8 mouse cellular contexts compared by ENCODE assay signal in genomic region chr5:139371631-139372401, GRCm38 (mm10). TPM values are rescaled to one million over a fixed set of nuclear protein-coding genes. Genes with fewer than 3 reads are reported as not detected.
DNase-seq lines count a peak whose midpoint lies in the region; ATAC-seq and TF ChIP-seq lines count a peak whose summit lies in the region.

No protein-coding gene starts in this region.

- H3K36me3 ChIP-seq in G1E (replicated peaks) = peaks cover 54% of the 10 kb centered on the region
- no peaks in the 10 kb centered on the region for H3K36me3 ChIP-seq in forebrain, embryonic 14.5 days (ENCODE audit: control insufficient read depth, insufficient read depth, low read length)
- H3K36me3 ChIP-seq in neural tube, embryonic 14.5 days (ENCODE audit: control insufficient read depth, insufficient read depth, low read length) = no peaks in the 10 kb centered on the region

- peak; percentile 69 for ATAC-seq in G1E (ENCODE audit: extremely low read depth, insufficient number of reproducible peaks, low FRiP score, poor library complexity, severe bottlenecking)
- peak; percentile 96 for ATAC-seq in forebrain, embryonic 14.5 days
- ATAC-seq in neural tube, embryonic 14.5 days (ENCODE audit: low read depth) = peak; percentile 95

- H3K4me1 ChIP-seq in G1E (ENCODE audit: insufficient read depth, low read depth, low read length) = peaks cover 96% of the 10 kb centered on the region
- H3K4me1 ChIP-seq in forebrain, embryonic 14.5 days (ENCODE audit: control insufficient read depth, insufficient read depth, low read length) = peaks cover 9% of the 10 kb centered on the region
- H3K4me1 ChIP-seq in neural tube, embryonic 14.5 days (ENCODE audit: control insufficient read depth, insufficient read depth, low read length) = peaks cover 13% of the 10 kb centered on the region

- H3K27ac ChIP-seq in forebrain, embryonic 14.5 days (ENCODE audit: low read depth, low read length) = peak overlapping the region; percentile 66
- H3K27ac ChIP-seq in neural tube, embryonic 14.5 days (ENCODE audit: low read depth, low read length) = peak overlapping the region; percentile 87

- intact Hi-C loops in heart, postnatal 14 days (cut with DNase I) = no loop called here

- peak overlapping the region; percentile 84 for H3K9ac ChIP-seq in forebrain, embryonic 14.5 days (ENCODE audit: low read length)
- peak overlapping the region; percentile 86 for H3K9ac ChIP-seq in neural tube, embryonic 14.5 days (replicated peaks; ENCODE audit: low read depth, low read length)

- H3K4me2 ChIP-seq in forebrain, embryonic 14.5 days (ENCODE audit: low read length) = peak overlapping the region; percentile 92
- peak overlapping the region; percentile 94 for H3K4me2 ChIP-seq in neural tube, embryonic 14.5 days (ENCODE audit: low read depth, low read length)

- H3K9me3 ChIP-seq in G1E (replicated peaks) = no peaks in the 10 kb centered on the region
- no peaks in the 10 kb centered on the region for H3K9me3 ChIP-seq in forebrain, embryonic 14.5 days (replicated peaks; ENCODE audit: control insufficient read depth, low read length)
- H3K9me3 ChIP-seq in neural tube, embryonic 14.5 days (ENCODE audit: control insufficient read depth, low read length) = no peaks in the 10 kb centered on the region

- no peaks in the 10 kb centered on the region for H3K27me3 ChIP-seq in G1E (ENCODE audit: insufficient read depth, low read length)
- no peaks in the 10 kb centered on the region for H3K27me3 ChIP-seq in forebrain, embryonic 14.5 days (replicated peaks; ENCODE audit: control insufficient read depth, insufficient read depth, low read length)
- H3K27me3 ChIP-seq in neural tube, embryonic 14.5 days (ENCODE audit: control insufficient read depth, insufficient read depth, low read length) = no peaks in the 10 kb centered on the region

- peak; percentile 91 for DNase-seq in G1E (ENCODE audit: low spot score)
- DNase-seq in cerebellum, adult 11 months = peak; percentile 83
- DNase-seq in forebrain, embryonic 14.5 days (ENCODE audit: low spot score) = peak; percentile 93
- peak; percentile 92 to 94 for DNase-seq in heart, postnatal 14 days
- DNase-seq in large intestine, adult 2 months (ENCODE audit: low read depth, low spot score) = peak; percentile 70
- DNase-seq in lung, adult 18-20 months = peak; percentile 93 to 96
- peak; percentile 97 for DNase-seq in testis, postnatal 10 days (ENCODE audit: low spot score)

- peak overlapping the region; percentile 86 for H3K4me3 ChIP-seq in G1E (ENCODE audit: low read depth, low read length)
- peak overlapping the region; percentile 51 for H3K4me3 ChIP-seq in forebrain, embryonic 14.5 days (ENCODE audit: low read depth, low read length)
- H3K4me3 ChIP-seq in neural tube, embryonic 14.5 days (ENCODE audit: low read depth, low read length) = peak overlapping the region; percentile 56

- 2% methylated on average over 39 of the region's 39 CpGs for WGBS in forebrain, embryonic 14.5 days
- under 1% methylated on average over 39 of the region's 39 CpGs for WGBS in large intestine, adult 2 months
- WGBS in neural tube, embryonic 14.5 days = 1% methylated on average over 37 of the region's 39 CpGs

- no peak for TF ChIP-seq CTCF in G1E (IDR thresholded peaks at IDR 0.05; ENCODE audit: low read depth, low read length)

RNA-seq across cellular contexts. Expression of gene Gpr146, which starts 5.7 kb away (rescaled TPM):
- total RNA-seq in G1E (2014; fragmentation: Nextera tagmentation) = 34.2 and 36.5 TPM in 2 replicates
- total RNA-seq in G1E (2017) = 26.8 and 27.4 TPM in 2 replicates
- 18.1 and 21.3 TPM in 2 replicates for polyA plus RNA-seq in G1E (2012)
- polyA plus RNA-seq in forebrain, embryonic 14.5 days (2014; fragmentation: Nextera tagmentation; extraction: Ambion mirVana) = 0.85 and 0.93 TPM in 2 replicates
- total RNA-seq in heart, postnatal 14 days (2021) = 10 to 100 TPM; 41.8 to 46.5 TPM
- 4.4 and 5.8 TPM in 2 replicates for polyA plus RNA-seq in large intestine, adult 2 months (2012; rRNA removed)
- polyA plus RNA-seq in neural tube, embryonic 14.5 days (2014; fragmentation: Nextera tagmentation; extraction: Ambion mirVana) = 1.8 and 2.2 TPM in 2 replicates

RNA-seq across cellular contexts. Expression of gene Cyp2w1, which starts 19.4 kb away (rescaled TPM):
- total RNA-seq in G1E (2014; fragmentation: Nextera tagmentation) (not detected in 2 replicates), G1E (2017) (not detected in 2 replicates)
- polyA plus RNA-seq in G1E (2012) = not detected in 2 replicates
- polyA plus RNA-seq in forebrain, embryonic 14.5 days (2014; fragmentation: Nextera tagmentation; extraction: Ambion mirVana) = not detected in 2 replicates
- total RNA-seq in heart, postnatal 14 days (2021) = not detected
- polyA plus RNA-seq in large intestine, adult 2 months (2012; rRNA removed) = 0.83 and 1.9 TPM in 2 replicates
- not detected in 2 replicates for polyA plus RNA-seq in neural tube, embryonic 14.5 days (2014; fragmentation: Nextera tagmentation; extraction: Ambion mirVana)

RNA-seq across cellular contexts. Expression of gene Cox19, which starts 20.6 kb away (rescaled TPM):
- 4.8 and 10.0 TPM in 2 replicates for total RNA-seq in G1E (2014; fragmentation: Nextera tagmentation)
- total RNA-seq in G1E (2017) = 40.8 and 41.0 TPM in 2 replicates
- 35.7 and 37.7 TPM in 2 replicates for polyA plus RNA-seq in G1E (2012)
- 127 and 155 TPM in 2 replicates for polyA plus RNA-seq in forebrain, embryonic 14.5 days (2014; fragmentation: Nextera tagmentation; extraction: Ambion mirVana)
- total RNA-seq in heart, postnatal 14 days (2021) = 10 to 100 TPM; 78.6 to 85.9 TPM
- 98.4 and 111 TPM in 2 replicates for polyA plus RNA-seq in large intestine, adult 2 months (2012; rRNA removed)
- polyA plus RNA-seq in neural tube, embryonic 14.5 days (2014; fragmentation: Nextera tagmentation; extraction: Ambion mirVana) = 108 and 113 TPM in 2 replicates

RNA-seq across cellular contexts. Expression of gene C130050O18Rik, which starts 33.3 kb away (rescaled TPM):
- total RNA-seq in G1E (2014; fragmentation: Nextera tagmentation) = 0.83 TPM in 1 of 2 replicates, not detected in the other
- 0.06 and 0.33 TPM in 2 replicates for total RNA-seq in G1E (2017)
- 0.03 and 0.07 TPM in 2 replicates for polyA plus RNA-seq in G1E (2012)
- 0.18 TPM in 1 of 2 replicates, not detected in the other for polyA plus RNA-seq in forebrain, embryonic 14.5 days (2014; fragmentation: Nextera tagmentation; extraction: Ambion mirVana)
- total RNA-seq in heart, postnatal 14 days (2021) = under 1 TPM; 0.74 to 0.80 TPM
- 2.9 and 4.6 TPM in 2 replicates for polyA plus RNA-seq in large intestine, adult 2 months (2012; rRNA removed)
- 0.17 and 0.23 TPM in 2 replicates for polyA plus RNA-seq in neural tube, embryonic 14.5 days (2014; fragmentation: Nextera tagmentation; extraction: Ambion mirVana)

RNA-seq across cellular contexts. Expression of gene Adap1, which starts 46.4 kb away (rescaled TPM):
- 1.2 and 2.3 TPM in 2 replicates for total RNA-seq in G1E (2014; fragmentation: Nextera tagmentation)
- total RNA-seq in G1E (2017) = 1.3 and 1.4 TPM in 2 replicates
- polyA plus RNA-seq in G1E (2012) = 1.7 and 1.8 TPM in 2 replicates
- polyA plus RNA-seq in forebrain, embryonic 14.5 days (2014; fragmentation: Nextera tagmentation; extraction: Ambion mirVana) = 12.8 and 21.6 TPM in 2 replicates
- 1 to 10 TPM; 1.5 to 1.6 TPM for total RNA-seq in heart, postnatal 14 days (2021)
- 132 and 167 TPM in 2 replicates for polyA plus RNA-seq in large intestine, adult 2 months (2012; rRNA removed)
- polyA plus RNA-seq in neural tube, embryonic 14.5 days (2014; fragmentation: Nextera tagmentation; extraction: Ambion mirVana) = 59.9 and 64.6 TPM in 2 replicates

Comparison
In these comparisons a context has a peak if more than half of its experiments do, and no peak if none do; other contexts are left out.
1. Peak in every context shown above with its lines: DNase-seq, ATAC-seq, H3K4me3 ChIP-seq and H3K27ac ChIP-seq.